Mouse (Mus musculus): ENCODE measurements around the gene Cpt1b.

Cpt1b gene

GRCm38 (mm10) chr15:89425711-89426121, at the start of gene Cpt1b:
TSS of gene Cpt1b (minus strand) at chr15:89425863.
- no peak for DNase-seq (ENCODE audit: low spot score)

DNA sequence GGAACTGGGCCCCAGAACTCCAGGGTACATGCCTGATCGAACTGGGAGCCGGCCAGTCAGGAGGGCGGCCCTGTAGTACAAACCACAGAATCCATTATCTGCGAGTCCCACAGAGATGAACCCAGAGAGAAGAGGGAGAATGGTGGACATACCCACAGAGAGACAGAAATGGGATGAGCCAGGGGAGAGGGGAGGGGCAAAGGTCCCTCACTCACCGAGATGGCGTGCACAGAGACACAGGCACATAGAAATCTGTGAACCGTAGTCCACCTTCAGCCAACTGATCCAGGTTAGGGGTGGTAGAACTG, 49.6 kb upstream of the Cpt1b start:
- DNase-seq (ENCODE audit: low spot score) = no peak

DNA sequence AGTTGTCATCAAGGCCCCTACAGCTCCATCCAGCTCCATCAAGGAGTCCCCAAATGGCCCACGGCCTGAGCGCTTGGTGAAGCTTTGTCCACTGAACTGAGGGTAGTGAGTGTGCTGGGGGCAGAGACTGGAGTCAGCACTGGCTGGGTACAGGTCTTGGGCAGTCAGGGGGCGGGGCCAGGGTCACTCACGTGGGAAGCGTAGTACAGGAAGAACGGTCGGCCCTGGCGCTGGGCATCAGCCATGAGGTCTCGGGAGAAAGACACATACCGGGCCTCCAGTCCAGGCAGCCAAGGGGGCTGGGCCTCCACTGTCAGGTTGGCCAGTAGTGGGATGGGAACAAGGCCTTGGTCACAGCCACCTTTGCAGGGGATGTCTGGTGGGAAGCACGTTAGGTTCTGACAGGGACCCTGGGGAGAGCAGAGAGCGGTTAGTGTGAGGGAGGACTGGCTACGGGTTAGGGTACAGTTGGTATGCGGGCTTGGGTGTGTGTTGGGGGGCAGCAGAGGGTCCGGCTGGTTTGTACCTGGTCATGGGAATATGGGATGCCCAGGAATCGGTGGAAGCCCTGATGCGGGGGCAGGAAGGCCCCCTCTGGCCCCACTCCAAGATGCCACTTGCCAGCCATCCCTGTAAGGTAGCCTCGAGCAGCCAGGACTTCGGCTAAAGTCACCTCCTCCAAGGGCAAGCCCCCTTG, 49.1 kb upstream of the Cpt1b start:
- no peak for DNase-seq (ENCODE audit: low spot score)

GRCm38 (mm10) chr15:89473921-89474320, 48.3 kb upstream of the Cpt1b start:
- DNase-seq (ENCODE audit: low spot score) = no peak

DNA sequence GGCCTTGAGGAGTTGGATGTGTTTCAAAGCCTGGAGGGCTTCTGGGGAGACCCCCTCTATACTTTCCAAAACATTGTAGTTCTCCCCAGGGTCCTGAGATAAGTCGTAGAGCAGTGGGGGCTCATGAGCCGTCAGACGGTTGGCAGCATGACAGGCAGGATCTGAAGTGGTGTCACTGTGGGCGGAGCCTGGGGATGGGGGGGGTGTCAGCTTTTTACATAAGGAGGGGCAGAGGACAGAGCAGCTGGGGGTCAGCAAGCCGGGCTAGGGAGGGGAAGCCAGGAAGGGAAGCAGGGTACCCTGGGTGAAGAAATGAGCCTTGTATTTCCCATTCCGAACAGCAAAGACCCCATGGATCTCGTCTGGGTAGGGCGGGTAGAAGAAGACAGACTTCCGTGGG, 47.7 kb upstream of the Cpt1b start:
- DNase-seq (ENCODE audit: low spot score) = no peak

GRCm38 (mm10) chr15:89471476-89471875, 45.8 kb upstream of the Cpt1b start:
- no peak for DNase-seq (ENCODE audit: low spot score)

DNA sequence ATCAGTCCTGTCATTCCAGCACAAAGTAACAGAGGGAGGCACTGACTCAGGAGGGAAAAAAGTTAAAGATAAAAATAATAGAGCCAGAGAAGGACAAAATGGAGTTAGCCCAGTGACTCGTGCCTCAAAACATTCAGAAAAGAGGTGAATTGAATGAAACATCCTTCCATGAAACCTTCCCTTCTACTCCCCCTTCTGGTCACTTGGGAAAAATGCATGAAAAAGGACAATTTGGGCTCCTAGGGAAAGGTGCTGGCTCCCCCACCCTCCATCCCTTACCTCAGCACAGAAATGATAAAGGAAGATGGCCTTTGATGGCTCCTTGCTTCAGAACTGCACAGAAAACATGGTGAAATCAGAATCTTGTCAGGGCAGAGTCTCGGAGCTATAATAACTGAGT, 42.9 kb upstream of the Cpt1b start:
- no peak for DNase-seq (ENCODE audit: low spot score)

GRCm38 (mm10) chr15:89465052-89465451, 39.4 kb upstream of the Cpt1b start:
- no peak for DNase-seq (ENCODE audit: low spot score)

GRCm38 (mm10) chr15:89463334-89464235, 37.9 kb upstream of the Cpt1b start:
- no peak for DNase-seq (ENCODE audit: low spot score)

DNA sequence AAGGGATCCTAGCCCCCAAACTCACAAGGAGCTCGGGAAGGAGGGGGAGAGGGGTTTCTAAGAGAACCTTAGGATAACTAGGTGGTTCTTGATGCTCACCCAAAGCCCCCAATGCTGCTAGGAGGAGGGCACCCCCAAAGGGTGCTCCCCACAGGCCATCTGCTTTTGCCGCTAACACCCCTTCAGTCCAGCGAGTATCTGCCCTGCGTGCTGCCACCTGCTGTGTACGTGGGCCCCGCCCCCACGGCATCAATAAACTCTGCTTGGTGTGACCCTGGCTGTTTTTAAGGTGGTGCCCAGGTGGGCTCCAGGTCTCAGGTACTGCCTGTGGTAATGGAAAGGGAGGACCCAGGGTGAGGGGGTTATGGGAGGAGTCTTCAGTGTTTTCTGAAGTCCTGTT, 36.5 kb upstream of the Cpt1b start:
- no peak for DNase-seq (ENCODE audit: low spot score)

DNA sequence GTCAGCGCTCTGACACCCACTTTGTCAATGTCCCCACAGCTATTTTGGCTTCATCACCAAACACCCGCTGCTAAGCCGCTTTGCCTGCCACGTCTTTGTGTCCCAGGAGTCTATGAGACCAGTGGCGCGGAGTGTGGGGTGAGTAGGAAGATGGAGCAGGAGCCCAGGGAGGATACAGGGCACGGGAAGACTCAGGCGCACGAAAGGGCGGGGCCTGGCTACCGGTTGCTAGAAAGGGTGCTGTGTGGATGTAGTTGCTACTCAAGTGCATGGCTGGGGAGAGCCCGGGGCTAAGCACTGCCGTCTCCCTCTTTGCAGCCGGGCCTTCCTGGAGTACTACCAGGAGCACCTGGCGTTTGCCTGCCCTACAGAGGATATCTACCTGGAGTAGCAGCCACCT, 35.7 kb upstream of the Cpt1b start:
- DNase-seq (ENCODE audit: low spot score) = no peak

GRCm38 (mm10) chr15:89460298-89460697, 34.6 kb upstream of the Cpt1b start:
- no peak for DNase-seq (ENCODE audit: low spot score)

DNA sequence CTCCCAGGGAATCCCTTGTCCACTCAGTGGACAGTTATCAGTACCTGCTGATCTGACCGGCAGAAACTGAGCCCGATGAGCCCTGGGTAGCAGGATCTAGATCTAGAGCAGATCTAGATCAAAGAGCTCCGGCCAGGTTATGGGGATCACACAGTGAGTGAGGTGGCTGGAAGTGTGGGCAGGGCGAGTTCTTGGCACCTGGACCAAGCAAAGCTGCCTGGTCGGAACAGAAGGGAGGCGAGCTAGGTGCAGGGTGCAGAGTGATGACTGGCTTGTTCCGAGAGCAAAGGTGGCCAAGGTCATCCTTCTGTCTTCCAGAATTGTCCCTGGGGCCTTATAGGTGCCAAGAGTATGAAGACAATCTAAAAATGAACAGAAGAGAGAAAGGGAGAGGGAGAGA, 34.2 kb upstream of the Cpt1b start:
- no peak for DNase-seq (ENCODE audit: low spot score)

DNA sequence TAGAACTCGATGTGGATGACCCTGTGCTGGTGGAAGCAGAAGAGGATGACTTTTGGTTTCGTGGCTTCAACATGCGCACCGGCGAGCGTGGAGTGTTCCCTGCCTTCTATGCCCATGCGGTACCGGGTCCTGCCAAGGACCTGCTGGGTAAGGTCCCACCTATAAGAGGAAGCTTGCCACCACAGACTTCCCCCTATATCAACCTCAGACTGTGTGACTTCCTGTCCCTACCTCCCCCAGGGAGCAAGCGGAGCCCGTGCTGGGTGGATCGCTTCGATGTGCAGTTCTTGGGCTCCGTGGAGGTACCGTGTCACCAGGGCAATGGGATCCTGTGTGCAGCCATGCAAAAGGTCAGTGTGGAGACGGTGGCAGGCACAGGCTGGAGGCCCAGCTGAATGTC, 33.3 kb upstream of the Cpt1b start:
- no peak for DNase-seq (ENCODE audit: low spot score)

GRCm38 (mm10) chr15:89455642-89456041, 30.0 kb upstream of the Cpt1b start:
- DNase-seq (ENCODE audit: low spot score) = no peak

GRCm38 (mm10) chr15:89454857-89455256, 29.2 kb upstream of the Cpt1b start:
- DNase-seq (ENCODE audit: low spot score) = no peak

DNA sequence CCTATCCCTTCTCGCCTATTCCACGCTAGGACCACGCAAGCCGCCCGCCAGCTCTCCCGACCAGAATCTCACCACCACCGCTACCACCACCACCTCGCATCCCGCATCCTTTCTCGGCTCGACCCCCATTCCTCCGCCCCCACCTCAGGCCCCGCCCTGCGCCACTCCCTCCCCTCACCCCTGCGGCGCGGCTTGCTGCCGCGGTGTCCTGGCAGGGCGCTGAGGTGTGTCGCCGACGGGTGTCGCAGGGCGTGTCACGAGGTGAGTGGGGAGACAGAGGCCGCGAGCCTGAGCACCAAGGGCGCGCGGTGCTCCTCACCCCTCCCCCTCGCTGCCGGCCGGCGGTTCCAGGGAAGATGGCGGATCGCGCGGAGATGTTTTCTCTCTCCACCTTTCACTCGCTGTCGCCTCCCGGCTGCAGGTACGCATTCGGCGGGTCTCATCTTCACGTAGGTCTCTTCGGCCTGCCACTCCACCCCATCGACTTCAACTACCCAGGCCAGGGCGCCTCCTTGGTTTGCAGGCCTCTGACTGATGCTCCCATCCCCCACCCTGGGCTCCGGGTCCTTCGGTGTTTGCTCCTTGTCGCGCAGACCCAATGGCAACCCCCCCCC, 28.3 kb upstream of the Cpt1b start, which contains the start of gene Mapk8ip2:
Mapk8ip2 (plus strand) TSS at position 49 of the 614 bp plus-strand sequence.
- no peak for DNase-seq (ENCODE audit: low spot score)

- no peak for DNase-seq (ENCODE audit: low spot score)
These were observed 27.5 kb upstream of the Cpt1b start for GRCm38 (mm10) chr15:89452906-89453864.

DNA sequence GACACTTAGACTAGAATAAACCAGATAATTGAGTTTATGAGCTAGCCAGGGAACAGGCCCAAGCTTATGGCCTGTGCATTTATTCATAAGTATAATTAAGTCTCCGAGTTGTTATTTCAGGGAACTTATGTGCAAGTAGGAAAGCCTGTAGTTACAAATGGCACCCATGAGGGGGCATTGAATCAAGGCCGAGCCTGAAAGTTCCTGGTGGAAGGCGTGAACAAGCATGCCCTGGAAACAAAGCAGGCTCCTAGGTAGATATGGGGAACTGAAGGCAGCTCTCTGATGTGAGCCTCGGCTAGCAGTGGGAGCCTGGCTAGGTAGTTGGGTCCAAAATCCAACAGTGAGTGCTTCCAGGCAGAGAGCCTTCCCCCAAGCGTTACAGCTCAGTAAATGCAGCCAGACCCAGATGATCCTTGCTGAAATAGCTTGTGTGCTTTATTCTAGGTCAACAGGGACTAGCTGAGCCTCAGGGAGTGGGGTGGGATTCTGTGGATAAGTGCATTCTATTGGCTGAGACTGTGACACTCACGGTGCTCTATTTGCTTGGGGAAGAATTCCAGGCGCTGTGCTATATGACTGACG, 16.9 kb upstream of the Cpt1b start:
- DNase-seq (ENCODE audit: low spot score) = no peak

DNA sequence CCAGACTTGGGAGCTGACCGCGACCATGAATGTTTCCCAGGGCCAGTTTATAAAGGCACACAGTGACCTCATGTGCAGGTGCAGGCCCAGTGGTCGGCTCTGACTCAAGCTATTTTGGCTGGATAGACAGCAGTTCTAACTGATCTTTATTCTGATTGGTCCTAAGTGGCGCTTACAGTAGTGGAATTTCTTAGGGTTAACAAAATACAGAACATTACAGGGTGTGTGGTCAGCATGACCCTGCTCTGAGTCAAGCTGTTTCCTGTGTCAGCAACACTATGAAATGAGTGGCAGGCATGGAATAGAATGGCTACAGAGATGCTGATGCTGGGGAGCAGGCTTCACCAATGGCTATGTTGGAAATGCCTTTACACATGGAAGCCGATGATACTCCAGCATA, 10.2 kb upstream of the Cpt1b start:
- no peak for DNase-seq (ENCODE audit: low spot score)

- no peak for DNase-seq (ENCODE audit: low spot score)
These were observed 8.5 kb upstream of the Cpt1b start for GRCm38 (mm10) chr15:89434136-89434535.

DNA sequence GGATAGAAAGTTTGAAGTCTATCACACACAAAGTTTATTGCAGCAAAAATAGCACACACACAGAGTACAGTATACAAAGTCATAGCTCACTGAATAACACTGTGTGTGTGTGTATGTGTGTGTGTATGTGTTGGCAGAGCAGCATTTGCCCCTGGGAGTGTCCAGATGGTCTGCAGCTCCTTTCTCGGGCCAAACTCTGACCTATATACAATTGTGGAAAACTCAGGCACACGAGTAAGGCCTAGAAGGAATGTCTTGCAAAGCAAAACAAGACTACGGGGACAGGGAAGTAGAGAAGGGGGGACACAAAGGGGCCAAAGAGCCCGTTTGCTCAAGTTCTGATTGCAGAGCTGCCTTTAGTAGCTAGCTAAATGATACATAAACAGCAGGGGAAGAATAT, 7.3 kb upstream of the Cpt1b start:
- no peak for DNase-seq (ENCODE audit: low spot score)

All from left cerebral cortex, adult 11 months (tissue).